Mouse (Mus musculus) small intestine, adult 2 months (tissue): ENCODE measurements around the gene Hmgb2. TPM values are rescaled to one million over a fixed set of nuclear protein-coding genes. Genes with fewer than 3 reads are reported as not detected.
"Not testable (repeated sequence)": the region's sequence is repeated elsewhere in the genome, so short reads cannot be mapped to it uniquely, and the experiment has no call there.

Experiments used
- H3K27ac ChIP-seq: fragments of 200-500 bp; 2 replicates; pipeline ENCODE4 v1.5.1; 2012; ENCODE audit warnings: low read depth, low read length, control low read depth, inconsistent platforms; ENCODE audit not compliant: insufficient read depth
- H3K27me3 ChIP-seq: fragments of 200-500 bp; 2 replicates; pipeline ENCODE4 v1.6.1; 2012; ENCODE audit warnings: mild to moderate bottlenecking, moderate library complexity, low read length, inconsistent platforms; ENCODE audit not compliant: control insufficient read depth, insufficient read depth
- H3K36me3 ChIP-seq: fragments of 200-500 bp; 2 replicates; pipeline ENCODE4 v1.6.1; 2012; ENCODE audit warnings: mild to moderate bottlenecking, low read length, control low read depth, inconsistent platforms; ENCODE audit not compliant: control insufficient read depth, insufficient read depth
- H3K4me1 ChIP-seq: fragments of 200-500 bp; 2 replicates; pipeline ENCODE4 v1.6.1; 2012; ENCODE audit warnings: low read length, inconsistent platforms, mixed read lengths; ENCODE audit not compliant: control insufficient read depth, insufficient read depth, insufficient read length
- H3K4me3 ChIP-seq: fragments of 200-500 bp; 2 replicates; pipeline ENCODE4 v1.5.1; 2012; ENCODE audit warnings: low read depth, mild to moderate bottlenecking, control low read depth, inconsistent platforms, low read length, moderate library complexity
- CTCF ChIP-seq: fragments of 200-500 bp; IDR thresholded peaks from 2 replicates; pipeline ENCODE4 v1.5.1; 2012; ENCODE audit warnings: low read depth, mild to moderate bottlenecking, control low read depth, inconsistent platforms, low read length, moderate library complexity, mixed read lengths; ENCODE audit not compliant: insufficient replicate concordance, insufficient read length; ENCODE audit errors: extremely low read depth
- POLR2A ChIP-seq: fragments of 200-500 bp; IDR thresholded peaks from 2 replicates; pipeline ENCODE4 v1.6.1; 2012; ENCODE audit warnings: low read depth, mild to moderate bottlenecking, control low read depth, inconsistent platforms, low read length, moderate library complexity
- WGBS: fragments of 180-500 bp; shearing (Covaris S2); methylation state at CpG from one replicate; pipeline ENCODE4 v1.1.7; 2018; 5-methylcytosine and 5-hydroxymethylcytosine counted together
- polyA plus RNA-seq: library from polyadenylated mRNA; depleted of rRNA; stranded (reverse); fragments of >200 nt; gene quantifications from 2 replicates; pipeline ENCODE4 v1.2.3, GENCODE M21; 2012

Gene Hmgb2
- polyA plus RNA-seq, 1 experiment: 7.9 TPM

- under 1% methylated on average over 95 of the region's 96 CpGs for WGBS
- H3K27ac ChIP-seq: peak overlapping the region; percentile 99
- H3K4me1 ChIP-seq: no peaks in the 10 kb centered on the region; the same call in 1 of the 2 replicates
- TF ChIP-seq CTCF (no peak), POLR2A (no peak)
- H3K36me3 ChIP-seq: peaks cover 18% of the 10 kb centered on the region
- H3K27me3 ChIP-seq: no peaks in the 10 kb centered on the region
- peak overlapping the region; percentile 94 for H3K4me3 ChIP-seq
Measured at GRCm38 (mm10) chr8:57512141-57513056, 692 bp downstream of the Hmgb2 start.

GRCm38 (mm10) chr8:57513178-57513661 is 1.5 kb downstream of the Hmgb2 start:
- WGBS: 1% methylated on average over 10 of the region's 10 CpGs

DNA sequence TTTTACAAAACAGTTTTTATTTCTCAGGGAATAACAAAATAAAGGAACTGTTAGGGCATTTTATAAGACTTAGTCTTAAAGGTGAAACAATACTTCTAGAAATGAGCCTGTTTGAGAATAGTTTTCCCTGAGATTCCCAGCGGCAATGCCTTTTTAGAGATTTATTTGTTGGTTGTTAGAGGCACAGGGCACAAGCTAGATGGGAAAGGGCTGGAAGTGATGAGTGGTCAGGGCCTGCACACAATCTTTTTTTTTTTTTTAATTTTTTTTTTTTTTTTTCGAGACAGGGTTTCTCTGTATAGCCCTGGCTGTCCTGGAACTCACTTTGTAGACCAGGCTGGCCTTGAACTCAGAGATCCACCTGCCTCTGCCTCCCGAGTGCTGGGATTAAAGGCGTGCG is 5.0 kb downstream of the Hmgb2 start:
- H3K27me3 ChIP-seq, H3K27ac ChIP-seq, H3K4me1 ChIP-seq, H3K4me3 ChIP-seq: not testable (repeated sequence)
- H3K36me3 ChIP-seq: peaks cover 18% of the 10 kb centered on the region
- WGBS: 94% methylated on average over 4 of the region's 5 CpGs

More at GRCm38 (mm10) chr8:57513178-57513661, 1.5 kb downstream of the Hmgb2 start:
- Histone ChIP-seq H3K4me3 (peak overlapping the region; percentile 94), H3K36me3 (peaks cover 18% of the 10 kb centered on the region)
- not testable (repeated sequence) for H3K4me1 ChIP-seq, H3K27me3 ChIP-seq, H3K27ac ChIP-seq

DNA sequence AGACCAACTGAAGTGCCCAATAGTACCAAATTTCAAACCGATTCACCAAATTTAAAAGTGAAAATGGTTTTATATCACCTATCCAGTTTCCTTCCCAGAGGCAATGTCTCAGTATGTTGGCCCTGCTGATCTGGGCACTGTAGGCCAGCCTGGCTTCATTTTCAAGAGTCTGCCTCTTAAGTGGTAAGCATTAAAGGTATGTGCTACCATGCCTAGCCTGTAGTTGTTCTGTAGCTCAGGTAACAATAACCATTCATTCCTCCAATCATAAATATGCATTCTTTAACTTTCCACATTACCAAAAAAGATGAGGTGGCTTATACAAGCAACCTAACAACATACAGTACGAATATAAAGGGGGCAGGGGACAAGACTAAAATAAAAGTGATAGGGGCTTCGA is 6.0 kb downstream of the Hmgb2 start:
- no peak overlapping the region for H3K27ac ChIP-seq
- WGBS: 85% methylated on average over 3 of the region's 3 CpGs
- no peak overlapping the region for H3K4me3 ChIP-seq
- H3K27me3 ChIP-seq: no peaks in the 10 kb centered on the region
- peaks cover 20% of the 10 kb centered on the region for H3K36me3 ChIP-seq
- TF ChIP-seq CTCF: no peak
- TF ChIP-seq POLR2A: no peak
- H3K4me1 ChIP-seq: no peaks in the 10 kb centered on the region; the same call in 1 of the 2 replicates

GRCm38 (mm10) chr8:57520186-57520786 is 8.6 kb downstream of the Hmgb2 start:
- Histone ChIP-seq H3K36me3 (peaks cover 15% of the 10 kb centered on the region), H3K27ac (no peak overlapping the region), H3K4me1 (no peaks in the 10 kb centered on the region; the same call in 1 of the 2 replicates), H3K27me3 (no peaks in the 10 kb centered on the region), H3K4me3 (no peak overlapping the region)
- 74% methylated on average over 12 of the region's 12 CpGs for WGBS
- TF ChIP-seq POLR2A (no peak), CTCF (no peak)

GRCm38 (mm10) chr8:57528036-57528435 is 16.3 kb downstream of the Hmgb2 start:
- H3K27ac ChIP-seq: no peak overlapping the region
- no peaks in the 10 kb centered on the region for H3K27me3 ChIP-seq
- no peaks in the 10 kb centered on the region for H3K4me1 ChIP-seq
- 100% methylated on average over 1 of the region's 1 CpGs for WGBS
- TF ChIP-seq POLR2A: no peak
- TF ChIP-seq CTCF: no peak
- peaks cover 10% of the 10 kb centered on the region; the same call in 1 of the 2 replicates for H3K36me3 ChIP-seq
- H3K4me3 ChIP-seq: no peak overlapping the region

DNA sequence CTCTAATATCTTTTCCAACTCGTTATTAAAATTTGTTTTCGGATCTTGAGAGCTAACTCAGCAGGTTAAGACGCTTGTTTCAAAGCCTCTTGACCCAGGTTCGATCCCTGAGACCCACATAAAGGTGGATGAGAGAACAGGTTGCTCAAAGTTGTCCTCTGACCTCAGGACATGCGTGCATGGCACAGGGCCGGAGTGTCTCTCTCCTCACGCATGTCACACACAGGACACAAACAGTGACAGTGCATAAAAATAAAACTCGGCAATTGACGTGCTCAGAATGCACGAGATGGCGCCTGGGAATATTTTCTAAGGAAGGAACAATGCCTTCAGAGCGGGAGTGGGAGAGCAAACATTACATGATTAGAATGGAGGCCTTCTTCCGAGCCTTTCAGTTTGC is 18.5 kb downstream of the Hmgb2 start:
- Histone ChIP-seq H3K4me3 (no peak overlapping the region), H3K4me1 (no peaks in the 10 kb centered on the region), H3K27me3 (no peaks in the 10 kb centered on the region), H3K36me3 (peaks cover 16% of the 10 kb centered on the region; the same call in 1 of the 2 replicates), H3K27ac (no peak overlapping the region)
- 87% methylated on average over 13 of the region's 13 CpGs for WGBS
- TF ChIP-seq CTCF: no peak
- TF ChIP-seq POLR2A: no peak
